Mouse (Mus musculus) forebrain, embryonic 12.5 days (tissue): ENCODE measurements around the gene Tsc22d3. TPM values are rescaled to one million over a fixed set of nuclear protein-coding genes. Genes with fewer than 3 reads are reported as not detected.
A peak's percentile ranks its signal among the peaks of the same experiment; 100 is the strongest.
"Not testable (repeated sequence)": the region's sequence is repeated elsewhere in the genome, so short reads cannot be mapped to it uniquely, and the experiment has no call there.

Source experiments
- ATAC-seq: fragments of 200-750 bp; cut with Nextera tagmentation; 2 replicates; pipeline ENCODE4 v1.8.0; 2017; ENCODE audit warnings: moderate TSS enrichment; ENCODE audit not compliant: low FRiP score
- H3K27ac ChIP-seq: fragments of 300-500 bp; sonication (generic); 2 replicates; pipeline ENCODE4 v1.5.1; 2016; ENCODE audit warnings: mild to moderate bottlenecking
- H3K27me3 ChIP-seq: fragments of 300-500 bp; sonication (generic); 2 replicates; pipeline ENCODE4 v1.6.1; 2016; ENCODE audit warnings: mild to moderate bottlenecking
- H3K36me3 ChIP-seq: fragments of 300-500 bp; sonication (generic); replicated peaks from 2 replicates; pipeline ENCODE4 v1.6.1; 2016; ENCODE audit warnings: mild to moderate bottlenecking
- H3K4me1 ChIP-seq: fragments of 300-500 bp; sonication (generic); 2 replicates; pipeline ENCODE4 v1.6.1; 2016
- H3K4me2 ChIP-seq: fragments of 300-500 bp; sonication (generic); 2 replicates; pipeline ENCODE4 v1.6.1; 2016; ENCODE audit warnings: mild to moderate bottlenecking, moderate library complexity
- H3K4me3 ChIP-seq: fragments of 300-500 bp; sonication (generic); replicated peaks from 2 replicates; pipeline ENCODE4 v1.5.1; 2016; ENCODE audit warnings: mild to moderate bottlenecking
- H3K9ac ChIP-seq: fragments of 300-500 bp; sonication (generic); 2 replicates; pipeline ENCODE4 v1.6.1; 2016; ENCODE audit warnings: mild to moderate bottlenecking
- H3K9me3 ChIP-seq: fragments of 300-500 bp; sonication (generic); 2 replicates; pipeline ENCODE4 v1.6.1; 2016
- WGBS: fragments of 180-500 bp; shearing (Covaris S2); methylation state at CpG from one replicate; pipeline ENCODE4 v1.1.7; 2016; 5-methylcytosine and 5-hydroxymethylcytosine counted together
- polyA plus RNA-seq: library from polyadenylated mRNA; unstranded; fragments of >200 nt; fragmentation: Nextera tagmentation; extraction: Ambion mirVana; gene quantifications from 2 replicates; pipeline ENCODE4 v1.2.1, GENCODE M21; 2016

Gene Tsc22d3
- polyA plus RNA-seq, 1 experiment from 2014 or later, result 93.7 TPM

- H3K27ac ChIP-seq, result no peak overlapping the region
- no peak overlapping the region for H3K4me3 ChIP-seq
- WGBS, result 75% methylated on average over 6 of the region's 6 CpGs
- no peaks in the 10 kb centered on the region for H3K9me3 ChIP-seq
- peaks cover 63% of the 10 kb centered on the region for H3K27me3 ChIP-seq
- no peaks in the 10 kb centered on the region for H3K4me1 ChIP-seq
- no peaks in the 10 kb centered on the region for H3K36me3 ChIP-seq
- no peak overlapping the region for H3K9ac ChIP-seq
- ATAC-seq, result no peak
- H3K4me2 ChIP-seq, result no peak overlapping the region
These were observed 42.1 kb downstream of the Tsc22d3 start for GRCm38 (mm10) chrX:140558176-140558844.

- Histone ChIP-seq H3K4me2 (no peak overlapping the region), H3K36me3 (no peaks in the 10 kb centered on the region), H3K9me3 (no peaks in the 10 kb centered on the region), H3K4me3 (no peak overlapping the region), H3K27me3 (peaks cover 63% of the 10 kb centered on the region), H3K27ac (no peak overlapping the region), H3K9ac (no peak overlapping the region), H3K4me1 (no peaks in the 10 kb centered on the region)
- ATAC-seq, result no peak
- WGBS, result 74% methylated on average over 2 of the region's 2 CpGs
These were observed 44.5 kb downstream of the Tsc22d3 start for GRCm38 (mm10) chrX:140555965-140556364.

- no peaks in the 10 kb centered on the region for H3K36me3 ChIP-seq
- H3K4me2 ChIP-seq, result no peak overlapping the region
- peaks cover 63% of the 10 kb centered on the region for H3K27me3 ChIP-seq
- no peak overlapping the region for H3K9ac ChIP-seq
- H3K4me3 ChIP-seq, result no peak overlapping the region
- no peak overlapping the region for H3K27ac ChIP-seq
- no peaks in the 10 kb centered on the region for H3K9me3 ChIP-seq
- H3K4me1 ChIP-seq, result no peaks in the 10 kb centered on the region
- no peak for ATAC-seq
- WGBS, result 66% methylated on average over 3 of the region's 3 CpGs
These were observed 45.0 kb downstream of the Tsc22d3 start for GRCm38 (mm10) chrX:140555423-140555822.

GRCm38 (mm10) chrX:140547660-140548419 lies 52.6 kb downstream of the Tsc22d3 start:
- H3K27me3 ChIP-seq, result peaks cover 74% of the 10 kb centered on the region
- no peaks in the 10 kb centered on the region for H3K9me3 ChIP-seq
- H3K27ac ChIP-seq, result no peak overlapping the region
- H3K9ac ChIP-seq, result no peak overlapping the region
- H3K4me2 ChIP-seq, result no peak overlapping the region
- H3K36me3 ChIP-seq, result no peaks in the 10 kb centered on the region
- no peak overlapping the region for H3K4me3 ChIP-seq
- H3K4me1 ChIP-seq, result no peaks in the 10 kb centered on the region
- no peak for ATAC-seq
- 79% methylated on average over 7 of the region's 7 CpGs for WGBS

- Histone ChIP-seq H3K27ac (no peak overlapping the region), H3K9ac (no peak overlapping the region), H3K36me3 (no peaks in the 10 kb centered on the region; the same call in 1 of the 2 replicates), H3K4me3 (no peak overlapping the region), H3K4me2 (no peak overlapping the region), H3K9me3 (no peaks in the 10 kb centered on the region), H3K27me3 (peaks cover 76% of the 10 kb centered on the region), H3K4me1 (0 out of 2 replicates have a peak, but pooled peaks cover 3% of the 10 kb centered on the region)
- 48% methylated on average over 3 of the region's 3 CpGs for WGBS
- ATAC-seq, result no peak
These were observed 55.7 kb downstream of the Tsc22d3 start for GRCm38 (mm10) chrX:140544737-140545136.

- Histone ChIP-seq H3K36me3 (no peaks in the 10 kb centered on the region; the same call in 1 of the 2 replicates), H3K4me2 (peak overlapping the region; percentile 57), H3K27me3 (peaks cover 70% of the 10 kb centered on the region), H3K9me3 (no peaks in the 10 kb centered on the region), H3K9ac (peak overlapping the region; percentile 60), H3K4me3 (peak overlapping the region; percentile 44), H3K27ac (peak overlapping the region; percentile 73), H3K4me1 (0 out of 2 replicates have a peak, but pooled peaks cover 3% of the 10 kb centered on the region)
- ATAC-seq, result peak; percentile 82
- WGBS, result 28% methylated on average over 18 of the region's 18 CpGs
These were observed 57.4 kb downstream of the Tsc22d3 start for GRCm38 (mm10) chrX:140542938-140543673.

GRCm38 (mm10) chrX:140542474-140542845 lies 58.0 kb downstream of the Tsc22d3 start:
- H3K36me3 ChIP-seq, result no peaks in the 10 kb centered on the region; the same call in 1 of the 2 replicates
- H3K9ac ChIP-seq, result peak overlapping the region; percentile 60
- no peaks in the 10 kb centered on the region for H3K9me3 ChIP-seq
- peak overlapping the region; percentile 57 for H3K4me2 ChIP-seq
- H3K27ac ChIP-seq, result peak overlapping the region; percentile 73
- H3K4me3 ChIP-seq, result peak overlapping the region; percentile 44
- WGBS, result 15% methylated on average over 21 of the region's 21 CpGs
- peak; percentile 92 for ATAC-seq
- 0 out of 2 replicates have a peak, but pooled peaks cover 3% of the 10 kb centered on the region for H3K4me1 ChIP-seq
- H3K27me3 ChIP-seq, result peaks cover 68% of the 10 kb centered on the region

GRCm38 (mm10) chrX:140541711-140542473 lies 58.6 kb downstream of the Tsc22d3 start:
- Histone ChIP-seq H3K4me3 (peak overlapping the region; percentile 44), H3K9me3 (no peaks in the 10 kb centered on the region), H3K9ac (peak overlapping the region; percentile 60), H3K4me1 (0 out of 2 replicates have a peak, but pooled peaks cover 3% of the 10 kb centered on the region), H3K36me3 (no peaks in the 10 kb centered on the region; the same call in 1 of the 2 replicates), H3K27ac (peak overlapping the region; percentile 73), H3K27me3 (peaks cover 64% of the 10 kb centered on the region), H3K4me2 (peak overlapping the region; percentile 57)
- peak; percentile 69 for ATAC-seq
- 28% methylated on average over 10 of the region's 10 CpGs for WGBS

- no peak overlapping the region for H3K9ac ChIP-seq
- H3K9me3 ChIP-seq, result no peaks in the 10 kb centered on the region
- H3K36me3 ChIP-seq, result no peaks in the 10 kb centered on the region; the same call in 1 of the 2 replicates
- WGBS, result 90% methylated on average over 15 of the region's 15 CpGs
- no peak for ATAC-seq
- peaks cover 65% of the 10 kb centered on the region for H3K27me3 ChIP-seq
- H3K4me1 ChIP-seq, result 0 out of 2 replicates have a peak, but pooled peaks cover 3% of the 10 kb centered on the region
- H3K27ac ChIP-seq, result no peak overlapping the region
- no peak overlapping the region for H3K4me2 ChIP-seq
- H3K4me3 ChIP-seq, result no peak overlapping the region
These were observed 59.9 kb downstream of the Tsc22d3 start for GRCm38 (mm10) chrX:140540500-140541114.

- H3K9me3 ChIP-seq, result not testable (repeated sequence)
These were observed 60.6 kb downstream of the Tsc22d3 start for GRCm38 (mm10) chrX:140539831-140540230.

GRCm38 (mm10) chrX:140539111-140539680 lies 61.3 kb downstream of the Tsc22d3 start:
- WGBS, result 90% methylated on average over 3 of the region's 3 CpGs
- ATAC-seq, result no peak
- Histone ChIP-seq H3K9me3 (no peaks in the 10 kb centered on the region), H3K27ac (no peak overlapping the region), H3K4me3 (no peak overlapping the region), H3K9ac (no peak overlapping the region), H3K36me3 (no peaks in the 10 kb centered on the region; the same call in 1 of the 2 replicates), H3K27me3 (peaks cover 72% of the 10 kb centered on the region), H3K4me2 (no peak overlapping the region), H3K4me1 (0 out of 2 replicates have a peak, but pooled peaks cover 3% of the 10 kb centered on the region)

More at GRCm38 (mm10) chrX:140539831-140540230, 60.6 kb downstream of the Tsc22d3 start:
- not testable (repeated sequence) for H3K27ac ChIP-seq, H3K4me3 ChIP-seq, H3K36me3 ChIP-seq, ATAC-seq, H3K4me1 ChIP-seq, H3K4me2 ChIP-seq, H3K9ac ChIP-seq
- WGBS, result 90% methylated on average over 3 of the region's 3 CpGs
- H3K27me3 ChIP-seq, result peaks cover 65% of the 10 kb centered on the region
